ENCODE assay signal across 8 mouse cellular contexts in genomic region chr11:77492911-77493332, GRCm38 (mm10). TPM values are rescaled to one million over a fixed set of nuclear protein-coding genes. Genes with fewer than 3 reads are reported as not detected.
DNase-seq lines count a peak whose midpoint lies in the region; ATAC-seq and TF ChIP-seq lines count a peak whose summit lies in the region.

No protein-coding gene starts in this region.

- H3K4me2 ChIP-seq in hindbrain, postnatal 0 days (ENCODE audit: low read depth, low read length) = peak overlapping the region; percentile 94

- peak; percentile 53 for ATAC-seq in common myeloid progenitor, adult 5-6 weeks (replicated peaks; ENCODE audit: low read depth, poor library complexity, severe bottlenecking)
- peak; percentile 76 for ATAC-seq in hindbrain, postnatal 0 days
- peak; percentile 66 for ATAC-seq in megakaryocyte-erythroid progenitor cell, adult 5-6 weeks (replicated peaks; ENCODE audit: low FRiP score, low TSS enrichment, poor library complexity, severe bottlenecking)

- under 1% methylated on average over 30 of the region's 32 CpGs for WGBS in hindbrain, postnatal 0 days

- peak overlapping the region; percentile 97 for H3K9ac ChIP-seq in hindbrain, postnatal 0 days (replicated peaks; ENCODE audit: low read length)

- no peaks in the 10 kb centered on the region for H3K27me3 ChIP-seq in hindbrain, postnatal 0 days (ENCODE audit: insufficient read depth, low read length)

- peak; percentile 87 for DNase-seq in adipocyte (ENCODE audit: low spot score)
- DNase-seq in gastrocnemius, adult 2 months = peak; percentile 98
- DNase-seq in hindbrain, postnatal 0 days (ENCODE audit: low spot score) = peak; percentile 96
- DNase-seq in left cerebral cortex, postnatal 14 days (ENCODE audit: low spot score in 2 of 2) = peak; percentile 89 to 93
- peak; percentile 92 for DNase-seq in right cerebral cortex, postnatal 36 days (ENCODE audit: low spot score in 2 of 2)
- peak; percentile 91 to 94 for DNase-seq in urinary bladder, postnatal 4 days (ENCODE audit: low spot score in 2 of 2)

- H3K4me3 ChIP-seq in gastrocnemius, adult 2 months = peak overlapping the region; percentile 93
- peak overlapping the region; percentile 93 for H3K4me3 ChIP-seq in hindbrain, postnatal 0 days (ENCODE audit: low read length)

- H3K27ac ChIP-seq in gastrocnemius, adult 2 months = peak overlapping the region; percentile 97
- H3K27ac ChIP-seq in hindbrain, postnatal 0 days = peak overlapping the region; percentile 95

- peak; percentile 34; the same call in 1 of the 2 replicates for TF ChIP-seq CTCF in gastrocnemius, adult 2 months (IDR thresholded peaks at IDR 0.05)
- peak; percentile 41 for TF ChIP-seq CTCF in hindbrain, postnatal 0 days (IDR thresholded peaks at IDR 0.05; ENCODE audit: low read depth)

- peaks cover 37% of the 10 kb centered on the region for H3K4me1 ChIP-seq in hindbrain, postnatal 0 days (ENCODE audit: insufficient read depth, low read length)

- no peaks in the 10 kb centered on the region for H3K36me3 ChIP-seq in hindbrain, postnatal 0 days (ENCODE audit: insufficient read depth, low read length)

- no peaks in the 10 kb centered on the region for H3K9me3 ChIP-seq in hindbrain, postnatal 0 days (ENCODE audit: low read length)

- intact Hi-C loops in gastrocnemius, adult 2 months (cut with DNase I) = no loop called here
- intact Hi-C loops in left cerebral cortex, postnatal 14 days (cut with DNase I) = loop anchor here (5.0 kb wide), 1 partner anchor 134 kb away; no protein-coding TSS in a partner anchor

RNA-seq across cellular contexts. Expression of gene Git1, which starts 0.4 kb away (rescaled TPM):
- 22.4 and 24.1 TPM in 2 replicates for total RNA-seq in common myeloid progenitor, adult 5-6 weeks (2017)
- total RNA-seq in gastrocnemius, adult 2 months (2021) = 10 to 100 TPM; 25.9 to 33.3 TPM
- total RNA-seq in hindbrain, postnatal 0 days (2014; rRNA removed) = 126 and 127 TPM in 2 replicates
- 13.8 and 15.0 TPM in 2 replicates for polyA plus RNA-seq in hindbrain, postnatal 0 days (2015; fragmentation: Nextera tagmentation; extraction: Ambion mirVana)
- total RNA-seq in left cerebral cortex, postnatal 14 days (2021) = 100 to 1,000 TPM; 150 to 153 TPM
- total RNA-seq in megakaryocyte-erythroid progenitor cell, adult 5-6 weeks (2014; fragmentation: Nextera tagmentation) = 28.7 and 37.5 TPM in 2 replicates
- 10.9 and 13.6 TPM in 2 replicates for total RNA-seq in megakaryocyte-erythroid progenitor cell, adult 5-6 weeks (2017)

RNA-seq across cellular contexts. Expression of gene Ankrd13b, which starts 3.4 kb away (rescaled TPM):
- total RNA-seq in common myeloid progenitor, adult 5-6 weeks (2017) = 8.7 and 10.5 TPM in 2 replicates
- 10 to 100 TPM in 1 of 2 experiments, 1 to 10 TPM in 1; 9.5 to 10.8 TPM for total RNA-seq in gastrocnemius, adult 2 months (2021)
- 71.6 and 77.1 TPM in 2 replicates for total RNA-seq in hindbrain, postnatal 0 days (2014; rRNA removed)
- 27.1 and 30.6 TPM in 2 replicates for polyA plus RNA-seq in hindbrain, postnatal 0 days (2015; fragmentation: Nextera tagmentation; extraction: Ambion mirVana)
- 100 to 1,000 TPM; 127 to 129 TPM for total RNA-seq in left cerebral cortex, postnatal 14 days (2021)
- 25.8 and 26.4 TPM in 2 replicates for total RNA-seq in megakaryocyte-erythroid progenitor cell, adult 5-6 weeks (2014; fragmentation: Nextera tagmentation)
- 8.3 and 11.7 TPM in 2 replicates for total RNA-seq in megakaryocyte-erythroid progenitor cell, adult 5-6 weeks (2017)

RNA-seq across cellular contexts. Expression of gene Abhd15, which starts 22.0 kb away (rescaled TPM):
- total RNA-seq in common myeloid progenitor, adult 5-6 weeks (2017) = 5.9 and 9.4 TPM in 2 replicates
- total RNA-seq in gastrocnemius, adult 2 months (2021) = under 1 TPM; 0.18 to 0.50 TPM
- total RNA-seq in hindbrain, postnatal 0 days (2014; rRNA removed) = 3.6 and 4.7 TPM in 2 replicates
- 2.1 TPM in 2 replicates for polyA plus RNA-seq in hindbrain, postnatal 0 days (2015; fragmentation: Nextera tagmentation; extraction: Ambion mirVana)
- total RNA-seq in left cerebral cortex, postnatal 14 days (2021) = 1 to 10 TPM; 1.6 to 1.7 TPM
- total RNA-seq in megakaryocyte-erythroid progenitor cell, adult 5-6 weeks (2014; fragmentation: Nextera tagmentation) = 2.1 and 2.2 TPM in 2 replicates
- 0.70 and 4.1 TPM in 2 replicates for total RNA-seq in megakaryocyte-erythroid progenitor cell, adult 5-6 weeks (2017)

RNA-seq across cellular contexts. Expression of gene Trp53i13, which starts 22.9 kb away (rescaled TPM):
- 3.1 and 3.5 TPM in 2 replicates for total RNA-seq in common myeloid progenitor, adult 5-6 weeks (2017)
- 1 to 10 TPM; 2.3 to 5.0 TPM for total RNA-seq in gastrocnemius, adult 2 months (2021)
- 13.7 and 17.8 TPM in 2 replicates for total RNA-seq in hindbrain, postnatal 0 days (2014; rRNA removed)
- polyA plus RNA-seq in hindbrain, postnatal 0 days (2015; fragmentation: Nextera tagmentation; extraction: Ambion mirVana) = 14.3 and 17.2 TPM in 2 replicates
- total RNA-seq in left cerebral cortex, postnatal 14 days (2021) = 1 to 10 TPM; 4.9 to 5.8 TPM
- total RNA-seq in megakaryocyte-erythroid progenitor cell, adult 5-6 weeks (2014; fragmentation: Nextera tagmentation) = 3.8 and 11.1 TPM in 2 replicates
- total RNA-seq in megakaryocyte-erythroid progenitor cell, adult 5-6 weeks (2017) = 0.66 and 0.76 TPM in 2 replicates

RNA-seq across cellular contexts. Expression of gene Gm10392, which starts 26.1 kb away (rescaled TPM):
- 0.82 and 0.92 TPM in 2 replicates for total RNA-seq in common myeloid progenitor, adult 5-6 weeks (2017)
- total RNA-seq in gastrocnemius, adult 2 months (2021) = not detected
- not detected in 2 replicates for total RNA-seq in hindbrain, postnatal 0 days (2014; rRNA removed)
- polyA plus RNA-seq in hindbrain, postnatal 0 days (2015; fragmentation: Nextera tagmentation; extraction: Ambion mirVana) = not detected in 2 replicates
- total RNA-seq in left cerebral cortex, postnatal 14 days (2021) = not detected
- 0.69 and 1.3 TPM in 2 replicates for total RNA-seq in megakaryocyte-erythroid progenitor cell, adult 5-6 weeks (2014; fragmentation: Nextera tagmentation)
- not detected in 2 replicates for total RNA-seq in megakaryocyte-erythroid progenitor cell, adult 5-6 weeks (2017)

Comparison
In these comparisons a context has a peak if more than half of its experiments do, and no peak if none do; other contexts are left out.
1. Peak in every context shown above with its lines: DNase-seq, ATAC-seq, H3K4me3 ChIP-seq and H3K27ac ChIP-seq.